Mouse (Mus musculus) left cerebral cortex, adult 9 months (tissue): ENCODE measurements around the gene Mtf2.
"Not testable (repeated sequence)": the region's sequence is repeated elsewhere in the genome, so short reads cannot be mapped to it uniquely, and the experiment has no call there.

Source experiments
- DNase-seq, 2 experiments: peaks; one replicate each; pipeline ENCODE4 v3.0.0; 2022; ENCODE audit warnings: low spot score in 2 of 2

Gene Mtf2

GRCm38 (mm10) chr5:108065465-108066411 is at the start of gene Mtf2:
TSS of gene Mtf2 (plus strand) at chr5:108065674.
- peak; percentile 86 to 97 for DNase-seq

GRCm38 (mm10) chr5:108017232-108017631 is 48.2 kb upstream of the Mtf2 start:
- DNase-seq = no peak

- no peak for DNase-seq
These were observed 46.1 kb upstream of the Mtf2 start for GRCm38 (mm10) chr5:108019367-108019766.

GRCm38 (mm10) chr5:108021346-108021745 is 44.1 kb upstream of the Mtf2 start:
- DNase-seq = no peak

- DNase-seq = no peak
These were observed 37.2 kb upstream of the Mtf2 start for GRCm38 (mm10) chr5:108028230-108028629.

- DNase-seq = not testable (repeated sequence)
These were observed 36.5 kb upstream of the Mtf2 start for GRCm38 (mm10) chr5:108028797-108029536.

GRCm38 (mm10) chr5:108029968-108030367 is 35.5 kb upstream of the Mtf2 start:
- DNase-seq = peak in 1 of 2 experiments; percentile 7

GRCm38 (mm10) chr5:108031267-108031666 is 34.2 kb upstream of the Mtf2 start:
- DNase-seq = no peak

- peak in 1 of 2 experiments; percentile 23 for DNase-seq
These were observed 31.3 kb upstream of the Mtf2 start for GRCm38 (mm10) chr5:108034194-108034593.

GRCm38 (mm10) chr5:108035523-108035922 is 30.0 kb upstream of the Mtf2 start:
- DNase-seq = no peak

GRCm38 (mm10) chr5:108042061-108042460 is 23.4 kb upstream of the Mtf2 start:
- DNase-seq = no peak

- DNase-seq = no peak
These were observed 21.6 kb upstream of the Mtf2 start for GRCm38 (mm10) chr5:108043908-108044307.

- DNase-seq = no peak
These were observed 15.7 kb upstream of the Mtf2 start for GRCm38 (mm10) chr5:108049711-108050268.

GRCm38 (mm10) chr5:108051026-108051425 is 14.4 kb upstream of the Mtf2 start:
- DNase-seq = no peak

GRCm38 (mm10) chr5:108051727-108052126 is 13.7 kb upstream of the Mtf2 start:
- DNase-seq = not testable (repeated sequence)

GRCm38 (mm10) chr5:108052200-108052599 is 13.3 kb upstream of the Mtf2 start:
- DNase-seq = no peak

GRCm38 (mm10) chr5:108053566-108053965 is 11.9 kb upstream of the Mtf2 start:
- no peak for DNase-seq

- no peak for DNase-seq
These were observed 5.1 kb upstream of the Mtf2 start for GRCm38 (mm10) chr5:108060413-108060812.

- DNase-seq = no peak
These were observed 6.8 kb downstream of the Mtf2 start for GRCm38 (mm10) chr5:108072301-108072700.

- no peak for DNase-seq
These were observed 10.8 kb downstream of the Mtf2 start for GRCm38 (mm10) chr5:108076241-108076640.

- no peak for DNase-seq
These were observed 11.5 kb downstream of the Mtf2 start for GRCm38 (mm10) chr5:108076833-108077540.

GRCm38 (mm10) chr5:108079603-108080002 is 14.1 kb downstream of the Mtf2 start:
- no peak for DNase-seq
